Mouse (Mus musculus): Measurements from ENCODE around the gene Gm11939. TPM values are rescaled to one million over a fixed set of nuclear protein-coding genes. Genes with fewer than 3 reads are reported as not detected.

Gene Gm11939
- polyA plus RNA-seq, 1 experiment, result not detected

- Histone ChIP-seq H3K4me1 (ENCODE audit: control insufficient read depth, insufficient read depth, low read length) (no peaks in the 10 kb centered on the region), H3K27ac (ENCODE audit: insufficient read depth, low read length) (no peak within 1 kb of the TSS), H3K4me3 (ENCODE audit: insufficient read depth, low read length) (no peak within 1 kb of the TSS)
- TF ChIP-seq POLR2A (IDR thresholded peaks at IDR 0.05; ENCODE audit: extremely low read depth, insufficient read depth, low read length) (no peak), CTCF (IDR thresholded peaks at IDR 0.05; ENCODE audit: extremely low read depth, insufficient read depth, low read length) (no peak)
Observed at GRCm38 (mm10) chr11:99521288-99521860, 37.9 kb downstream of the Gm11939 start, which contains the start of gene Krt39. TSS of gene Krt39 (minus strand) at chr11:99521338.

- no peaks in the 10 kb centered on the region for H3K4me1 ChIP-seq (ENCODE audit: control insufficient read depth, insufficient read depth, low read length)
- no peak overlapping the region for H3K27ac ChIP-seq (ENCODE audit: insufficient read depth, low read length)
- TF ChIP-seq CTCF (IDR thresholded peaks at IDR 0.05; ENCODE audit: extremely low read depth, insufficient read depth, low read length) (no peak), POLR2A (IDR thresholded peaks at IDR 0.05; ENCODE audit: extremely low read depth, insufficient read depth, low read length) (no peak)
- H3K4me3 ChIP-seq (ENCODE audit: insufficient read depth, low read length), result no peak overlapping the region
Observed at GRCm38 (mm10) chr11:99514098-99514497, 45.2 kb downstream of the Gm11939 start.

Other genes starting within 250 kb of the Gm11939 start
- 0.04 TPM in 1 of 2 replicates, not detected in the other for gene Krt25, start 236.5 kb downstream of the Gm11939 start, polyA plus RNA-seq (2012; rRNA removed)
- gene Krt26, start 221.5 kb downstream of the Gm11939 start, polyA plus RNA-seq (2012; rRNA removed), result 0.04 TPM in 1 of 2 replicates, not detected in the other
- not detected in 2 replicates for gene Krt27, start 208.4 kb downstream of the Gm11939 start, polyA plus RNA-seq (2012; rRNA removed)
- gene Krt28, start 184.6 kb downstream of the Gm11939 start, polyA plus RNA-seq (2012; rRNA removed), result 0.15 and 0.25 TPM in 2 replicates
- gene Krt10, start 170.1 kb downstream of the Gm11939 start, polyA plus RNA-seq (2012; rRNA removed), result 10.5 and 12.9 TPM in 2 replicates
- 16.4 and 16.9 TPM in 2 replicates for gene Krt12, start 137.2 kb downstream of the Gm11939 start, polyA plus RNA-seq (2012; rRNA removed)
- 0.06 and 0.13 TPM in 2 replicates for gene Krt20, start 121.3 kb downstream of the Gm11939 start, polyA plus RNA-seq (2012; rRNA removed)
- gene Krt23, start 66.3 kb downstream of the Gm11939 start, polyA plus RNA-seq (2012; rRNA removed), result not detected in 2 replicates
- gene Krt39, start 38.1 kb downstream of the Gm11939 start, polyA plus RNA-seq (2012; rRNA removed), result not detected in 2 replicates
- gene Krt40, start 16.3 kb downstream of the Gm11939 start, polyA plus RNA-seq (2012; rRNA removed), result not detected in 2 replicates
- not detected in 2 replicates for gene Krtap3-3, start 8.6 kb downstream of the Gm11939 start, polyA plus RNA-seq (2012; rRNA removed)
- not detected in 2 replicates for gene Krtap3-2, start 2.6 kb downstream of the Gm11939 start, polyA plus RNA-seq (2012; rRNA removed)
- gene Krtap3-1, start 7.2 kb upstream of the Gm11939 start, polyA plus RNA-seq (2012; rRNA removed), result not detected in 2 replicates
- not detected in 2 replicates for gene Krtap1-5, start 21.6 kb upstream of the Gm11939 start, polyA plus RNA-seq (2012; rRNA removed)
- not detected in 2 replicates for gene Krtap1-4, start 24.2 kb upstream of the Gm11939 start, polyA plus RNA-seq (2012; rRNA removed)
- not detected in 2 replicates for gene Krtap1-3, start 31.9 kb upstream of the Gm11939 start, polyA plus RNA-seq (2012; rRNA removed)
- not detected in 2 replicates for gene Krtap9-3, start 38.6 kb upstream of the Gm11939 start, polyA plus RNA-seq (2012; rRNA removed)
- not detected in 2 replicates for gene Gm11938, start 43.8 kb upstream of the Gm11939 start, polyA plus RNA-seq (2012; rRNA removed)
- gene Gm11937, start 50.7 kb upstream of the Gm11939 start, polyA plus RNA-seq (2012; rRNA removed), result not detected in 2 replicates
- not detected in 2 replicates for gene Krtap2-4, start 55.4 kb upstream of the Gm11939 start, polyA plus RNA-seq (2012; rRNA removed)
- not detected in 2 replicates for gene Gm11562, start 61.0 kb upstream of the Gm11939 start, polyA plus RNA-seq (2012; rRNA removed)
- gene Krtap4-1, start 68.8 kb upstream of the Gm11939 start, polyA plus RNA-seq (2012; rRNA removed), result not detected in 2 replicates
- not detected in 2 replicates for gene Krtap4-2, start 75.6 kb upstream of the Gm11939 start, polyA plus RNA-seq (2012; rRNA removed)
- gene Krtap4-7, start 84.6 kb upstream of the Gm11939 start, polyA plus RNA-seq (2012; rRNA removed), result not detected in 2 replicates
- not detected in 2 replicates for gene Gm11555, start 90.8 kb upstream of the Gm11939 start, polyA plus RNA-seq (2012; rRNA removed)
- gene Gm11563, start 99.5 kb upstream of the Gm11939 start, polyA plus RNA-seq (2012; rRNA removed), result not detected in 2 replicates
- gene Krtap4-6, start 106.5 kb upstream of the Gm11939 start, polyA plus RNA-seq (2012; rRNA removed), result not detected in 2 replicates
- not detected in 2 replicates for gene Gm14190, start 131.3 kb upstream of the Gm11939 start, polyA plus RNA-seq (2012; rRNA removed)
- not detected in 2 replicates for gene Gm14180, start 174.8 kb upstream of the Gm11939 start, polyA plus RNA-seq (2012; rRNA removed)
- gene Gm11595, start 213.4 kb upstream of the Gm11939 start, polyA plus RNA-seq (2012; rRNA removed), result not detected in 2 replicates
- not detected in 2 replicates for gene Krtap4-8, start 221.2 kb upstream of the Gm11939 start, polyA plus RNA-seq (2012; rRNA removed)
- not detected in 2 replicates for gene Krtap4-9, start 225.7 kb upstream of the Gm11939 start, polyA plus RNA-seq (2012; rRNA removed)
- not detected in 2 replicates for gene Gm11596, start 234.0 kb upstream of the Gm11939 start, polyA plus RNA-seq (2012; rRNA removed)
- not detected in 2 replicates for gene Gm11569, start 239.5 kb upstream of the Gm11939 start, polyA plus RNA-seq (2012; rRNA removed)
- not detected in 2 replicates for gene Gm11554, start 245.0 kb upstream of the Gm11939 start, polyA plus RNA-seq (2012; rRNA removed)

All from cortical plate, adult 2 months (tissue).